Mouse (Mus musculus) erythroid progenitor cell, adult 5-6 weeks (primary cell): ENCODE results near the gene Kank1. TPM values are rescaled to one million over a fixed set of nuclear protein-coding genes. Genes with fewer than 3 reads are reported as not detected.

Experiments
- ATAC-seq: replicated peaks from 2 replicates; pipeline ENCODE4 v1.8.0; 2016; ENCODE audit warnings: moderate number of reproducible peaks, mild to moderate bottlenecking, moderate TSS enrichment, inconsistent platforms; ENCODE audit not compliant: poor library complexity, low FRiP score, severe bottlenecking
- total RNA-seq, 2 experiments: library from RNA; stranded (forward) in 1 of 2; stranded (reverse) in 1 of 2; fragments of 150-400 nt in 1 of 2; fragments of 186-747, 209-891 nt in 1 of 2; gene quantifications; 2 replicates each; pipeline versions ENCODE4 v1.2.3 to v1.2.4; 2015 to 2017; ENCODE audit warnings: low replicate concordance in 2 of 2

Kank1 gene
- not detected in 2 replicates for total RNA-seq (2015; ENCODE audit: low replicate concordance)
- not detected in 2 replicates for total RNA-seq (2017; ENCODE audit: low replicate concordance)

- no peak for ATAC-seq
These were observed at the start of gene Kank1 for GRCm38 (mm10) chr19:25236596-25237491. Gene Kank1, plus strand, starts transcription at chr19:25236975.

GRCm38 (mm10) chr19:25187681-25188080 lies 49.1 kb upstream of the Kank1 start:
- no peak for ATAC-seq

- ATAC-seq: no peak
These were observed 43.0 kb upstream of the Kank1 start for GRCm38 (mm10) chr19:25193751-25194150.

- ATAC-seq: no peak
These were observed 36.5 kb upstream of the Kank1 start for GRCm38 (mm10) chr19:25200081-25200860.

- no peak for ATAC-seq
These were observed 33.7 kb upstream of the Kank1 start for GRCm38 (mm10) chr19:25203077-25203476.

- ATAC-seq: no peak
These were observed 29.8 kb upstream of the Kank1 start for GRCm38 (mm10) chr19:25206969-25207368.

GRCm38 (mm10) chr19:25207731-25208361 lies 28.9 kb upstream of the Kank1 start:
- no peak for ATAC-seq

GRCm38 (mm10) chr19:25208596-25209110 lies 28.1 kb upstream of the Kank1 start:
- ATAC-seq: no peak

- ATAC-seq: no peak
These were observed 16.2 kb upstream of the Kank1 start for GRCm38 (mm10) chr19:25220611-25221010.

GRCm38 (mm10) chr19:25221964-25222640 lies 14.7 kb upstream of the Kank1 start:
- ATAC-seq: no peak

- no peak for ATAC-seq
These were observed 6.5 kb upstream of the Kank1 start for GRCm38 (mm10) chr19:25230058-25230974.

GRCm38 (mm10) chr19:25230975-25231334 lies 5.8 kb upstream of the Kank1 start:
- no peak for ATAC-seq

- ATAC-seq: no peak
These were observed 4.7 kb upstream of the Kank1 start for GRCm38 (mm10) chr19:25232032-25232431.

- no peak for ATAC-seq
These were observed 791 bp downstream of the Kank1 start for GRCm38 (mm10) chr19:25237492-25238040.

GRCm38 (mm10) chr19:25238121-25238520 lies 1.3 kb downstream of the Kank1 start:
- ATAC-seq: no peak

- no peak for ATAC-seq
These were observed 6.8 kb downstream of the Kank1 start for GRCm38 (mm10) chr19:25243566-25243965.

- no peak for ATAC-seq
These were observed 9.3 kb downstream of the Kank1 start for GRCm38 (mm10) chr19:25246062-25246461.

GRCm38 (mm10) chr19:25247858-25248552 lies 11.2 kb downstream of the Kank1 start:
- ATAC-seq: no peak
